Mouse (Mus musculus): ENCODE data around the gene Fam49a.
A peak's percentile ranks its signal among the peaks of the same experiment; 100 is the strongest.

Gene Fam49a

GRCm38 (mm10) chr12:12364201-12364600 is 102.3 kb downstream of the Fam49a start:
- DNase-seq, result no peak

- no peak for DNase-seq
Observed at GRCm38 (mm10) chr12:12367423-12367822, 105.5 kb downstream of the Fam49a start.

- no peak for DNase-seq
Observed at GRCm38 (mm10) chr12:12373111-12373862, 111.3 kb downstream of the Fam49a start.

GRCm38 (mm10) chr12:12379056-12379455 is 117.1 kb downstream of the Fam49a start:
- DNase-seq, result no peak

- DNase-seq, result no peak
Observed at GRCm38 (mm10) chr12:12389271-12389670, 127.3 kb downstream of the Fam49a start.

GRCm38 (mm10) chr12:12396224-12396623 is 134.3 kb downstream of the Fam49a start:
- peak; percentile 59 to 65 for DNase-seq

- peak; percentile 65 to 71 for DNase-seq
Observed at GRCm38 (mm10) chr12:12401051-12401465, 139.1 kb downstream of the Fam49a start.

GRCm38 (mm10) chr12:12401504-12401903 is 139.6 kb downstream of the Fam49a start:
- DNase-seq, result peak; percentile 35 to 56

GRCm38 (mm10) chr12:12405491-12406110 is 143.7 kb downstream of the Fam49a start:
- peak in 1 of 2 experiments; percentile 15 for DNase-seq

GRCm38 (mm10) chr12:12409044-12409443 is 147.1 kb downstream of the Fam49a start:
- DNase-seq, result no peak

GRCm38 (mm10) chr12:12412674-12413073 is 150.7 kb downstream of the Fam49a start:
- peak; percentile 88 to 90 for DNase-seq

- DNase-seq, result peak in 1 of 2 experiments; percentile 7
Observed at GRCm38 (mm10) chr12:12420423-12420822, 158.5 kb downstream of the Fam49a start.

GRCm38 (mm10) chr12:12420841-12421579 is 159.1 kb downstream of the Fam49a start:
- peak; percentile 87 to 92 for DNase-seq

GRCm38 (mm10) chr12:12421580-12421878 is 159.6 kb downstream of the Fam49a start:
- DNase-seq, result no peak

GRCm38 (mm10) chr12:12425188-12425587 is 163.2 kb downstream of the Fam49a start:
- DNase-seq, result no peak

- DNase-seq, result no peak
Observed at GRCm38 (mm10) chr12:12427285-12427684, 165.3 kb downstream of the Fam49a start.

GRCm38 (mm10) chr12:12428886-12429285 is 166.9 kb downstream of the Fam49a start:
- DNase-seq, result no peak

Measured in kidney, postnatal 4 days (tissue).